Mouse (Mus musculus): Measurements from ENCODE around the gene Hes7. TPM values are rescaled to one million over a fixed set of nuclear protein-coding genes. Genes with fewer than 3 reads are reported as not detected.

Hes7 gene
- polyA plus RNA-seq, 1 experiment from 2014 or later: 1.1 TPM

DNA sequence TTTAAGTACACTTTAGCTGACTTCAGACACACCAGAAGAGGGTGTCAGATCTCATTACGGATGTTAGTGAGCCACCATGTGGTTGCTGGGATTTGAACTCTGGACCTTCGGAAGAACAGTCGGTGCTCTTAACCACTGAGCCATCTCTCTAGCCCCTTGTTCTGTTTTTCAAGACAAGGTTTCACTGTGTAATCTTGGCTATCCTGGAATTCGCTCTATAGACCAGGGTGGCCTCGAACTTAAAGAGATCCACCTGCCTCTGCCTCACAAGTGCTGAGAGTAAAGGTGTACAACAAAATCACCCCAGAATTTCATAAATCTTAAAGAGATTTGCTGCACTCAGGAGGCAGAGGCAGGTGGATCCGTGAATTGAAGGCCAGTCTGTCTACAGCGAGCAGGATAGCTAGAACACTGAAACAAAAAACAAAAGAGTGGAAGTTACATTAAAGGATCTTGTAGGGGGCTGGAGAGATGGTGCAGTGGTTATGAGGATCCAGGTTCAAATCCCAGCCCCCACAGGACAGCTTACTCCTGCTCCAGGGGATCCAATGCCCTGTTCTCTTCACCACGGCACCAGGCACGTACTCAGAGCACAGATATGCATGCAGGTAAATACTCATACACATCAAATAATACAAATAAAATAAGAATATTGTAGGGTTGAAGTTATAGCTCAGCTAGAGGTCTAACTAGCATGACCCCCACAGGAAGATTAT lies 44.3 kb upstream of the Hes7 start:
- 46% methylated on average over 8 of the region's 9 CpGs for WGBS
- no peak overlapping the region for H3K4me2 ChIP-seq (ENCODE audit: low read length)
- no peaks in the 10 kb centered on the region for H3K36me3 ChIP-seq (ENCODE audit: control insufficient read depth, insufficient read depth, low read length)
- H3K4me1 ChIP-seq (ENCODE audit: control insufficient read depth, insufficient read depth, low read length): peaks cover 18% of the 10 kb centered on the region
- no peak overlapping the region for H3K9ac ChIP-seq (ENCODE audit: low read depth, low read length)
- no peaks in the 10 kb centered on the region for H3K9me3 ChIP-seq (replicated peaks; ENCODE audit: control insufficient read depth, low read length, poor library complexity, severe bottlenecking)
- no peak for ATAC-seq
- no peaks in the 10 kb centered on the region for H3K27me3 ChIP-seq (ENCODE audit: control insufficient read depth, insufficient read depth, low read depth, low read length)
- no peak overlapping the region for H3K27ac ChIP-seq (ENCODE audit: low read length)
- H3K4me3 ChIP-seq (ENCODE audit: low read depth, low read length): no peak overlapping the region

GRCm38 (mm10) chr11:69076572-69076971 lies 43.6 kb upstream of the Hes7 start:
- Histone ChIP-seq H3K9me3 (replicated peaks; ENCODE audit: control insufficient read depth, low read length, poor library complexity, severe bottlenecking) (no peaks in the 10 kb centered on the region), H3K4me3 (ENCODE audit: low read depth, low read length) (no peak overlapping the region), H3K9ac (ENCODE audit: low read depth, low read length) (no peak overlapping the region), H3K27me3 (ENCODE audit: control insufficient read depth, insufficient read depth, low read depth, low read length) (no peaks in the 10 kb centered on the region), H3K4me2 (ENCODE audit: low read length) (no peak overlapping the region), H3K27ac (ENCODE audit: low read length) (no peak overlapping the region), H3K4me1 (ENCODE audit: control insufficient read depth, insufficient read depth, low read length) (peaks cover 13% of the 10 kb centered on the region), H3K36me3 (ENCODE audit: control insufficient read depth, insufficient read depth, low read length) (no peaks in the 10 kb centered on the region)
- WGBS: 71% methylated on average over 5 of the region's 5 CpGs
- ATAC-seq: no peak

DNA sequence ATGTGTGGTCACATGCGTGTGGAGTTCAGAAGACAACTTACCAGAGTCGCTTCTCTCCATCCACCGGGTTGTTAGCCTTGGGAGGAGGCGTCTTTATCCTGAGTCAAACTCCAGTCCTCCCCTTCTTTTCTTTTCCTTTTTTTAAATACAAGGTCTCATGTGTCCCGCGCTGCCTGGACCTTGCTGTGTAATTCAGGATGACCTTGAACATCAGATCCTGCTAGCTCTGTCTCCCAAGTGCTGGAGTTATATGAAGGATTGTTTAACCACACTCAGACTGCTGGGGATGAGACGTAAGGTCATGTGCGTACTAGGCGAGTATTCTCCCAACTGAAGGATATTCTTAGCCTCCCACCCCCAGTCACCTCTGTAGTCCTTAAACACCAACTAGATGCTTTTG lies 42.9 kb upstream of the Hes7 start:
- ATAC-seq: no peak
- WGBS: 90% methylated on average over 9 of the region's 9 CpGs
- Histone ChIP-seq H3K4me1 (ENCODE audit: control insufficient read depth, insufficient read depth, low read length) (peaks cover 6% of the 10 kb centered on the region), H3K4me2 (ENCODE audit: low read length) (no peak overlapping the region), H3K27me3 (ENCODE audit: control insufficient read depth, insufficient read depth, low read depth, low read length) (no peaks in the 10 kb centered on the region), H3K9ac (ENCODE audit: low read depth, low read length) (no peak overlapping the region), H3K9me3 (replicated peaks; ENCODE audit: control insufficient read depth, low read length, poor library complexity, severe bottlenecking) (no peaks in the 10 kb centered on the region), H3K36me3 (ENCODE audit: control insufficient read depth, insufficient read depth, low read length) (no peaks in the 10 kb centered on the region), H3K27ac (ENCODE audit: low read length) (no peak overlapping the region), H3K4me3 (ENCODE audit: low read depth, low read length) (no peak overlapping the region)

DNA sequence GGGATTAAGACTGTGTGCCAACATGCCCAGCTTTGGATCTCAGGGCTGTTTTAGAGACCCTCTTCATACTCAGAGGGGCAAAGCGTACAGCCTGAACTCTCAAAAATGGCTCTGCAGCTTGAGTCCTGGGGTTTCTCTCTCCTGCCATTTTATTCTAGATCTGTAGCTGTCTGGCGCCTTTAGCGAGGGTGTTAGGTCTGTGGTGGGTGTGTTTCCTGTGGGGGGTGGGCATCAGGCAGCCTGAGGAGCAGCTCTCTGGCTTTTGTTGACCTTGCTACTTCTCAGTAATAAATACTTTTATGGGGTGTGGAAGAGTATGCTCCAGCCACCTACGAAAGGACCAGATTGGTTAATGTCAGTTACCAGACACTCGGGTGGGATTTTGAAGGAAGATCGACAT lies 42.2 kb upstream of the Hes7 start:
- Histone ChIP-seq H3K9me3 (replicated peaks; ENCODE audit: control insufficient read depth, low read length, poor library complexity, severe bottlenecking) (no peaks in the 10 kb centered on the region), H3K27ac (ENCODE audit: low read length) (no peak overlapping the region), H3K36me3 (ENCODE audit: control insufficient read depth, insufficient read depth, low read length) (no peaks in the 10 kb centered on the region), H3K4me2 (ENCODE audit: low read length) (no peak overlapping the region), H3K9ac (ENCODE audit: low read depth, low read length) (no peak overlapping the region), H3K4me1 (ENCODE audit: control insufficient read depth, insufficient read depth, low read length) (peaks cover 3% of the 10 kb centered on the region; the same call in 1 of the 2 replicates), H3K27me3 (ENCODE audit: control insufficient read depth, insufficient read depth, low read depth, low read length) (no peaks in the 10 kb centered on the region), H3K4me3 (ENCODE audit: low read depth, low read length) (no peak overlapping the region)
- no peak for ATAC-seq
- 87% methylated on average over 6 of the region's 6 CpGs for WGBS

DNA sequence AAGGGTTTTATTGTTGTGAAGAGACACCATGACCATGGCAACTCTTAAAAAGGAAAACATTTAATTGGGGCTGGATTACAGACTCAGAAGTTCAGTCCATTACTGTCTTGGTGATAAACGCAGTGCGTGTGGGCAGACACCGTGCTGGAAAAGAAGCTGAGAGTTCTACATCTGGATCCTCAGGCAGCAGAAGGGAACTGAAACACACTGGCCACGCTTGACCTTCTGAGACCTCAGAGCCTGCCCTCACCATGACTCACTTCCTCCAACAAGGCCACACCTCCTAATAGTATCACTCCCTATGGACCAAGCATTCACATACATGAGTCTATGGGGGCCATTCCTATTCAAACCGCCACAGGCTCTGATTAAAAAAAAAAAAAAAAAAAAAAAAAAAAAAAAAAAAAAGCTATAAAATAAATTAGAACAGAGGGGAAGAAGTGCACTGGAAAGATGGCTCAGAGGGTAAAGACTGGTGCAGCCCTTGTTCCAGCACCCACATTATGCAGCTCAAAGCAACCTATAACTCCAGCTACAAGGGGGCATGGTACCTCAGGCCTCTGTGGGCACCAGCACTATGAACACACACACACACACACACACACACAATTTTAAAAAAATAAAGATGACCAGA lies 41.3 kb upstream of the Hes7 start:
- Histone ChIP-seq H3K4me2 (ENCODE audit: low read length) (no peak overlapping the region), H3K27me3 (ENCODE audit: control insufficient read depth, insufficient read depth, low read depth, low read length) (no peaks in the 10 kb centered on the region), H3K27ac (ENCODE audit: low read length) (no peak overlapping the region), H3K9me3 (replicated peaks; ENCODE audit: control insufficient read depth, low read length, poor library complexity, severe bottlenecking) (no peaks in the 10 kb centered on the region), H3K36me3 (ENCODE audit: control insufficient read depth, insufficient read depth, low read length) (no peaks in the 10 kb centered on the region), H3K4me1 (ENCODE audit: control insufficient read depth, insufficient read depth, low read length) (peaks cover 2% of the 10 kb centered on the region; the same call in 1 of the 2 replicates), H3K4me3 (ENCODE audit: low read depth, low read length) (no peak overlapping the region), H3K9ac (ENCODE audit: low read depth, low read length) (no peak overlapping the region)
- 73% methylated on average over 5 of the region's 5 CpGs for WGBS
- no peak for ATAC-seq

DNA sequence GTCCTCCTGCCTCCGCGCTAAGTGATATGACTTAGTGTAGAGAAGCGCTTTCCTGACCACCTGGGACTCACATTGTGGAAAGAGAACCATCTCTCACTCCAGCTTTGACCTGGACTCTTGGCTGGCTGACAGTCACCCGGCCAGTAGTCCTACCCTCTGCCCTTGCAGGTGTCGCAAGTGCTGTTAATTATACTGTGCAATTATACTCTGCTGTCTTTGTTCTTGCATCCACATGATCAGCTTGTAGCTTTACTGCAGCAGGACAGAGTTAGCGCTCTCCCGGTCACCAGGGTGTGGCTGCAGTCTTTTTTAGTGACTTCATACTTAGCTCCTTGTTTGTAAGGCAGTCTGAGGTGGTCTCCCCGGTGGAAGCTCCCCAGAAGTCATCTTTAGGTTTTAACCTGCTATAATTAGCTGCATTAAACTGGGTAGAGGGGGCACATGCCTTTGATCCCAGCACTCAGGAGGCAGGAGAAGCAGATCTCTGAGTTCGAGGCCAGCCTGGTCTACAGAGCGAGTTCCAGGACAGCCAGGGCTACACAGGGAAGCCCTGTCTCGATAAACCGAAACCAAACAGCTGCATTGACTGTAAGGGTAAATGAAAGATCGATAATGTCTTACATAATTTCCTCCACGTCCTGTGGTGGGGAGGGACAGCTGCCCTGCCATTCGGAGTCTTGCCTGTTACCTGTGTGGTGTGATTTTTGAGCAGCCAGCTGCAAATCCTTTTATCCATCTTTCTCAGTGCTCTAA lies 39.9 kb upstream of the Hes7 start:
- no peak overlapping the region for H3K4me3 ChIP-seq (ENCODE audit: low read depth, low read length)
- no peak for ATAC-seq
- no peak overlapping the region for H3K27ac ChIP-seq (ENCODE audit: low read length)
- H3K27me3 ChIP-seq (ENCODE audit: control insufficient read depth, insufficient read depth, low read depth, low read length): no peaks in the 10 kb centered on the region
- H3K36me3 ChIP-seq (ENCODE audit: control insufficient read depth, insufficient read depth, low read length): no peaks in the 10 kb centered on the region
- H3K9me3 ChIP-seq (replicated peaks; ENCODE audit: control insufficient read depth, low read length, poor library complexity, severe bottlenecking): no peaks in the 10 kb centered on the region
- H3K4me2 ChIP-seq (ENCODE audit: low read length): no peak overlapping the region
- WGBS: 86% methylated on average over 15 of the region's 15 CpGs
- H3K4me1 ChIP-seq (ENCODE audit: control insufficient read depth, insufficient read depth, low read length): no peaks in the 10 kb centered on the region
- no peak overlapping the region for H3K9ac ChIP-seq (ENCODE audit: low read depth, low read length)

DNA sequence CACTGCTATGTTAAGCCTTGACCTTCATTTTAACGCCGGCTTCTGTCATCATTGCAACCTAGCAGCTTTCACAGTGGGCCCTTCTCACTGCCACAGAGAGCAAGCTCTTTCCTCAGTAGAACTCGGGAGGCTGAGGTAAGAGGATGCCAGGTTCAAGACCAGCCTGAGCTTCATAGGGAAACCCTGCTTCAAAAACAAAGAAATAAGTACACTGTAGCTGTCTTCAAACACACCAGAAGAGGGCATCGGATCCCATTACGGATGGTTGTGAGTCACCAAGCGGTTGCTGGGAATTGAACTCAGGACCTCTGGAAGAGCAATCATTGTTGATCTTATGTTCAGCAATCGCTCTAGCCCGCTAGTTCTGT lies 39.4 kb upstream of the Hes7 start:
- Histone ChIP-seq H3K4me1 (ENCODE audit: control insufficient read depth, insufficient read depth, low read length) (no peaks in the 10 kb centered on the region), H3K27ac (ENCODE audit: low read length) (no peak overlapping the region), H3K4me2 (ENCODE audit: low read length) (no peak overlapping the region), H3K27me3 (ENCODE audit: control insufficient read depth, insufficient read depth, low read depth, low read length) (no peaks in the 10 kb centered on the region), H3K4me3 (ENCODE audit: low read depth, low read length) (no peak overlapping the region), H3K36me3 (ENCODE audit: control insufficient read depth, insufficient read depth, low read length) (no peaks in the 10 kb centered on the region), H3K9ac (ENCODE audit: low read depth, low read length) (no peak overlapping the region), H3K9me3 (replicated peaks; ENCODE audit: control insufficient read depth, low read length, poor library complexity, severe bottlenecking) (no peaks in the 10 kb centered on the region)
- WGBS: 89% methylated on average over 8 of the region's 8 CpGs
- ATAC-seq: no peak

DNA sequence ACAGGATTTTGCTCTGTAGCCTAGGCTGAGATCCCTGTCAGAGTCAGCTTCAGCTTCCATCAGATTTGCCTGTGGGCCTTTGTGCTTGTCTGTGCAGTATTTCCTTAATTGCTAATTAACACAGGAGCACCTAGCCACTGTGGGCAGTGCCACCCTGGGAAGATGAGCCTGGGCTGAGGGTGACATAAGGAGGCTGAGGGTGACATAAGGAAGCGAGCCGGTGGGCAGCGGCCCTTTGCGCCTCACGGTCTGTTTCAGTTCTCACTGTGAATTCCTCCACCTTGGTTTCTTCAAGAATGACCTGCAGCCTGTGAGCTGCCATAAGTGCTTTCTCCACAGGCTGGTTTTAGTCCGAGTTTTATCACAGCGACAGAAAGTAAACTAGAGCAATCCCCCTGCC lies 38.6 kb upstream of the Hes7 start:
- 86% methylated on average over 7 of the region's 7 CpGs for WGBS
- no peaks in the 10 kb centered on the region for H3K4me1 ChIP-seq (ENCODE audit: control insufficient read depth, insufficient read depth, low read length)
- no peak for ATAC-seq
- no peaks in the 10 kb centered on the region for H3K36me3 ChIP-seq (ENCODE audit: control insufficient read depth, insufficient read depth, low read length)
- no peaks in the 10 kb centered on the region for H3K9me3 ChIP-seq (replicated peaks; ENCODE audit: control insufficient read depth, low read length, poor library complexity, severe bottlenecking)
- H3K4me3 ChIP-seq (ENCODE audit: low read depth, low read length): no peak overlapping the region
- H3K9ac ChIP-seq (ENCODE audit: low read depth, low read length): no peak overlapping the region
- no peak overlapping the region for H3K27ac ChIP-seq (ENCODE audit: low read length)
- no peak overlapping the region for H3K4me2 ChIP-seq (ENCODE audit: low read length)
- no peaks in the 10 kb centered on the region for H3K27me3 ChIP-seq (ENCODE audit: control insufficient read depth, insufficient read depth, low read depth, low read length)

DNA sequence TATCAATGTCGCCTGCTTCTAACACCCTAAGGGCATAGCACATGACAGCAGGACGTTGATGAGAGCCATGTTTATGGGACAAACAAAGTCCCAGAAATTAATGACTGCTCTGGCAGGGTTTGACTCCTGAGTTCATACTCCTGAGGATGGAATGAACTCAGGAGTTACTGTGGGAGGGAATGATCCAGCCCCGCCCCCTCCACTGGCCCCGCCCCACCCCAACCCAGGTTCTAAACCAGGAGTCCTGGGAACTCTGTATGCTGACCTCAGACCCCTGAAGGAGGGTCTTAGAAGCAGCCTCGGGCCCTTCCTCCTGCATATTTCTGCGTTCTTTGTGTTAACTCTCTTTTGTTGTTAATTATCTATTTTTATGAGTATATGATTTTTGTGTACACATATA lies 34.6 kb upstream of the Hes7 start:
- H3K4me2 ChIP-seq (ENCODE audit: low read length): no peak overlapping the region
- H3K9ac ChIP-seq (ENCODE audit: low read depth, low read length): no peak overlapping the region
- no peak for ATAC-seq
- no peaks in the 10 kb centered on the region for H3K27me3 ChIP-seq (ENCODE audit: control insufficient read depth, insufficient read depth, low read depth, low read length)
- H3K36me3 ChIP-seq (ENCODE audit: control insufficient read depth, insufficient read depth, low read length): 0 out of 2 replicates have a peak, but pooled peaks cover 2% of the 10 kb centered on the region
- no peak overlapping the region for H3K27ac ChIP-seq (ENCODE audit: low read length)
- H3K4me1 ChIP-seq (ENCODE audit: control insufficient read depth, insufficient read depth, low read length): peaks cover 20% of the 10 kb centered on the region
- H3K9me3 ChIP-seq (replicated peaks; ENCODE audit: control insufficient read depth, low read length, poor library complexity, severe bottlenecking): no peaks in the 10 kb centered on the region
- no peak overlapping the region for H3K4me3 ChIP-seq (ENCODE audit: low read depth, low read length)
- 59% methylated on average over 6 of the region's 6 CpGs for WGBS
